ENCODE assay signal across 18 mouse cellular contexts in the genomic region with DNA sequence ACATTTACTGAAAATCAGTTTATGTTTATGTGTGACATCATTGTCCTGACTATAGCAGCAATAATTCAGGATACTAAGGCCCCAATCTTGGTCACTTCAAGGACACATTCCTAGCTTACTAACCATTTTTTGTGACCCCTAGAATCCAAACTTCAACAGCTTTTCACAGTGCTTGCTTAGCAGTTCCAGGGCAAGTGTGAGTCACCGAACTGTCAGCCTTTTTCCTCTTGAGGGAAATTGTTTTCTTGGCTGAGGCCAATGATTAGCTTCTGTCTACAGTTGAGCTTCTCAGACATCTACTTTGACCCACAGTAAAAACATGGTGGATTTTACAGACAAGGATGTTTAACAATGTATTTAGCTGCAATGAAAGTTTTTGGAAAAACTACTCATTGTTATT.
"Had no signal": no experiment of that assay in that cellular context is flagged by ENCODE, and none has a peak within 500 bp of the region (broad histone marks: within the 10 kb centered on the region; RNA-seq: fewer than 3 reads in every experiment).

No protein-coding gene starts in this region.

- H3K4me1 ChIP-seq: megakaryocyte, embryonic 14.5 days; midbrain, embryonic 13.5 days had no signal

- H3K9me3 ChIP-seq: midbrain, embryonic 10.5 days; midbrain, embryonic 13.5 days; neural tube, embryonic 13.5 days had no signal

- H3K4me3 ChIP-seq: layer of hippocampus, adult 2 months; megakaryocyte, embryonic 14.5 days; midbrain, embryonic 10.5 days; midbrain, embryonic 13.5 days; myocyte; neural tube, embryonic 13.5 days had no signal

- ATAC-seq: liver, postnatal 0 days; lung, postnatal 0 days; midbrain, embryonic 13.5 days; midbrain, embryonic 16.5 days had no signal

- DNase-seq: kidney, adult 9 months; kidney, postnatal 25 days; layer of hippocampus, adult 9-11 months; liver, postnatal 0 days; lung, embryonic 14.5 days; thymus, adult 18-20 months; thymus, postnatal 4 days had no signal

- H3K36me3 ChIP-seq: midbrain, embryonic 10.5 days; midbrain, embryonic 13.5 days; neural tube, embryonic 13.5 days had no signal

- H3K27ac ChIP-seq: kidney, postnatal 0 days; layer of hippocampus, adult 2 months; liver, embryonic 14.5 days; macrophage; midbrain, embryonic 10.5 days; midbrain, embryonic 13.5 days; neural tube, embryonic 13.5 days had no signal

- H3K27me3 ChIP-seq: megakaryocyte, embryonic 14.5 days; midbrain, embryonic 13.5 days; neural tube, embryonic 13.5 days had no signal

- H3K9ac ChIP-seq: liver, embryonic 14.5 days; liver, postnatal 0 days; lung, embryonic 14.5 days; midbrain, embryonic 13.5 days; neural tube, embryonic 13.5 days had no signal

- H3K4me2 ChIP-seq: lung, embryonic 14.5 days; midbrain, embryonic 13.5 days; neural tube, embryonic 13.5 days had no signal
